21 mouse cellular contexts compared by ENCODE assay signal in the genomic region with DNA sequence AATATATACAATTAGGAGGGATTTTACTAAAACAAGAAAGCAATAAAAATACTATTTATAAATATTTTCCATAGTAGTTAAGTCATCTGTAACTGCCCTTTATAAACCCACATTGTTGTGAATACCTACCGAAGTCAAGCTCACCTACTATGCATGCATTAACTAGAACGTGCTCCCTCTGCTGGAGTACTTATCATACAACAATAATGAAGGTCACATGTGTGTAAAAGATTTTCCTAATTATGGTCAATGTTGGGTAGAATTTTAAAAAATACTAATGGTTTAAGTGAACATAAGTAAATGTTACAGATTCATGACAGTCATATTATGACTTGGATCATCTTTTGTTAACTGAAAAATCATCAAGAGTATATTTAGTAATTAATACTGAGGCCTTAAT. TPM values are rescaled to one million over a fixed set of nuclear protein-coding genes. Genes with fewer than 3 reads are reported as not detected.
"Had no signal": no experiment of that assay in that cellular context is flagged by ENCODE, and none has a peak within 500 bp of the region (broad histone marks: within the 10 kb centered on the region; RNA-seq: fewer than 3 reads in every experiment).

No protein-coding gene starts in this region.

- H3K4me2 ChIP-seq: limb, embryonic 12.5 days; limb, embryonic 15.5 days; liver, embryonic 13.5 days; midbrain, embryonic 11.5 days had no signal

- DNase-seq: kidney, postnatal 25 days; left cerebral cortex, postnatal 4 days; liver, embryonic 13.5 days; lung, adult 2 months; lung, postnatal 14 days; lung, postnatal 4 days; midbrain, embryonic 14.5 days; thymus, adult 2 months; thymus, postnatal 14 days; thymus, postnatal 4 days had no signal

- H3K4me1 ChIP-seq: limb, embryonic 12.5 days; limb, embryonic 15.5 days; liver, embryonic 13.5 days had no signal

- H3K27me3 ChIP-seq: limb, embryonic 12.5 days; limb, embryonic 15.5 days; liver, embryonic 13.5 days had no signal

- H3K27ac ChIP-seq: kidney, postnatal 0 days; limb, embryonic 12.5 days; limb, embryonic 15.5 days; liver, embryonic 13.5 days had no signal

- H3K4me3 ChIP-seq: limb, embryonic 12.5 days; limb, embryonic 15.5 days; liver, embryonic 13.5 days had no signal

- H3K36me3 ChIP-seq: limb, embryonic 12.5 days; limb, embryonic 15.5 days; liver, embryonic 13.5 days had no signal

- H3K9ac ChIP-seq: limb, embryonic 12.5 days; limb, embryonic 15.5 days; liver, embryonic 13.5 days had no signal

- H3K9me3 ChIP-seq: limb, embryonic 12.5 days; limb, embryonic 15.5 days; liver, embryonic 13.5 days had no signal

RNA-seq across cellular contexts. Expression of gene Pou3f4, which starts 50.0 kb away (rescaled TPM):
- total RNA-seq: megakaryocyte progenitor cell, adult 5-6 weeks; megakaryocyte-erythroid progenitor cell, adult 5-6 weeks had no signal
- polyA plus RNA-seq: large intestine, adult 2 months; liver, embryonic 13.5 days; lung, adult 2 months; lung, embryonic 16.5 days; small intestine, adult 2 months; spleen, adult 2 months; testis, adult 2 months; thymus, adult 2 months had no signal
